Mouse (Mus musculus) liver, embryonic 16.5 days (tissue): ENCODE results near the gene Lamp2. TPM values are rescaled to one million over a fixed set of nuclear protein-coding genes. Genes with fewer than 3 reads are reported as not detected.
"Not testable (repeated sequence)": the region's sequence is repeated elsewhere in the genome, so short reads cannot be mapped to it uniquely, and the experiment has no call there.

Source experiments
- ATAC-seq: fragments of 200-750 bp; cut with Nextera tagmentation; 2 replicates; pipeline ENCODE4 v1.8.0; 2017; ENCODE audit warnings: low read depth, mild to moderate bottlenecking, moderate number of reproducible peaks, moderate library complexity
- H3K27ac ChIP-seq: fragments of 300-500 bp; sonication (generic); 2 replicates; pipeline ENCODE4 v1.5.1; 2014; ENCODE audit warnings: mild to moderate bottlenecking, low read length
- H3K27me3 ChIP-seq: fragments of 300-500 bp; sonication (generic); 2 replicates; pipeline ENCODE4 v1.6.1; 2014; ENCODE audit warnings: low read depth, low read length, mixed read lengths; ENCODE audit not compliant: control insufficient read depth, insufficient read depth
- H3K36me3 ChIP-seq: fragments of 300-500 bp; sonication (generic); 2 replicates; pipeline ENCODE4 v1.6.1; 2014; ENCODE audit warnings: mild to moderate bottlenecking; ENCODE audit not compliant: control insufficient read depth, insufficient read depth
- H3K4me1 ChIP-seq: fragments of 300-500 bp; sonication (generic); 2 replicates; pipeline ENCODE4 v1.6.1; 2014; ENCODE audit warnings: low read depth, low read length, mixed read lengths; ENCODE audit not compliant: control insufficient read depth
- H3K4me2 ChIP-seq: fragments of 300-500 bp; sonication (generic); 2 replicates; pipeline ENCODE4 v1.6.1; 2014; ENCODE audit warnings: low read depth, low read length, mixed read lengths
- H3K4me3 ChIP-seq: fragments of 300-500 bp; sonication (generic); 2 replicates; pipeline ENCODE4 v1.5.1; 2014; ENCODE audit warnings: low read depth, mild to moderate bottlenecking, low read length
- H3K9ac ChIP-seq: fragments of 300-500 bp; sonication (generic); 2 replicates; pipeline ENCODE4 v1.6.1; 2014; ENCODE audit warnings: low read depth, low read length
- H3K9me3 ChIP-seq: fragments of 300-500 bp; sonication (generic); replicated peaks from 2 replicates; pipeline ENCODE4 v1.6.1; 2016; ENCODE audit warnings: low read length; ENCODE audit not compliant: control insufficient read depth
- WGBS: fragments of 180-500 bp; shearing (Covaris S2); extraction: QIAGEN DNeasy Blood & Tissue Kit; methylation state at CpG from one replicate; pipeline ENCODE4 v1.1.7; 2014; ENCODE audit not compliant: insufficient replicate concordance; 5-methylcytosine and 5-hydroxymethylcytosine counted together
- polyA plus RNA-seq: library from polyadenylated mRNA; unstranded; fragments of >200 nt; fragmentation: Nextera tagmentation; extraction: Ambion mirVana; gene quantifications from 2 replicates; pipeline ENCODE4 v1.2.1, GENCODE M21; 2015

Lamp2 gene
- 87.1 and 95.1 TPM in 2 replicates for polyA plus RNA-seq

GRCm38 (mm10) chrX:38455890-38456634 is at the start of gene Lamp2:
TSS of gene Lamp2 (minus strand) at chrX:38456454.
- H3K36me3 ChIP-seq: peaks cover 3% of the 10 kb centered on the region; the same call in 1 of the 2 replicates
- 20% methylated on average over 47 of the region's 47 CpGs for WGBS
- H3K27ac ChIP-seq: peak within 1 kb of the TSS; percentile 69
- peak; percentile 96 for ATAC-seq
- H3K9ac ChIP-seq: peak within 1 kb of the TSS; percentile 73
- H3K4me1 ChIP-seq: no peaks in the 10 kb centered on the region
- H3K27me3 ChIP-seq: no peaks in the 10 kb centered on the region
- H3K4me2 ChIP-seq: peak within 1 kb of the TSS; percentile 65
- no peaks in the 10 kb centered on the region for H3K9me3 ChIP-seq
- peak within 1 kb of the TSS; percentile 71 for H3K4me3 ChIP-seq

GRCm38 (mm10) chrX:38504846-38505245 is 48.6 kb upstream of the Lamp2 start:
- 86% methylated on average over 14 of the region's 14 CpGs for WGBS
- Histone ChIP-seq H3K4me3 (no peak overlapping the region), H3K4me1 (no peaks in the 10 kb centered on the region), H3K27me3 (no peaks in the 10 kb centered on the region), H3K9ac (no peak overlapping the region), H3K36me3 (no peaks in the 10 kb centered on the region), H3K9me3 (no peaks in the 10 kb centered on the region), H3K27ac (no peak overlapping the region), H3K4me2 (no peak overlapping the region)
- no peak for ATAC-seq

DNA sequence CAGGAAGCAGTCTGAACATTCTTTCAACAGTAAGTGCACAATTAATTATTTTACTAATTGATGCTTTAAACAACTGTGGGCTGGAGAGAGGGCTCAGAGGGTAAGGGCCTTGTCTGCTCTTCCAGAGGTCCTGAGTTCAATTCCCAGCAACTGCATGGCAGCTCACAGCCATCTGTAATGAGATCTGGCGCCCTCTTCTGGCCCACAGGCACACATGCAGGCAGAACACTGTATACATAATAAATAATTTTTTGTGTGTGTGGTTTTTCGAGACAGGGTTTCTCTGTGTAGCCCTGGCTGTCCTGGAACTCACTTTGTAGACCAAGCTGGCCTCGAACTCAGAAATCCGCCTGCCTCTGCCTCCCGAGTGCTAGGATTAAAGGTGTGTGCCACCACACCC is 45.9 kb upstream of the Lamp2 start:
- not testable (repeated sequence) for H3K36me3 ChIP-seq, H3K9me3 ChIP-seq, H3K9ac ChIP-seq, H3K4me1 ChIP-seq, H3K4me3 ChIP-seq, H3K27me3 ChIP-seq, H3K4me2 ChIP-seq, ATAC-seq, H3K27ac ChIP-seq
- WGBS: 51% methylated on average over 5 of the region's 5 CpGs

DNA sequence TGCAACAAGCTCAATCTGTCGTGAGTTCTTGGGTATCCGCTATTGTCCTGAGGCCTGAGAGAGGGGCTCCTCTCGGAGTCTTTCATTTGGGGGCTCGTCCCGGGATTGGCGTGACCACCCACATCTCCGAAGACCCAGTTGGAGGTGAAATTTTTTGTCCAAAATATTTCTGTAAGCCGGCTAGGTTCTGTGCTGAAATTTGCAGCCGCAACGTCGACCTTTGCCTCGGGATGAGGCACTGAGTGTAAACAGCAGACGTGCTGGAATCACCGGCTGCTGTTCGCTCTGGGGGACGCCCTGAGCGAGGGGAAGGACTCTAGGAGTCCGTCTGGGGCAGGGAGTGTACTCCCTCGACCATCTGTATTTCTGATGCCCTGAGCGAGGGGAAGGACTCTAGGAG is 29.2 kb upstream of the Lamp2 start:
- H3K9ac ChIP-seq, H3K4me2 ChIP-seq, H3K9me3 ChIP-seq, ATAC-seq, H3K27ac ChIP-seq, H3K27me3 ChIP-seq, H3K36me3 ChIP-seq, H3K4me1 ChIP-seq, H3K4me3 ChIP-seq: not testable (repeated sequence)
- WGBS: 39% methylated on average over 20 of the region's 20 CpGs

- no peak overlapping the region for H3K4me3 ChIP-seq
- ATAC-seq: no peak
- WGBS: 59% methylated on average over 1 of the region's 1 CpGs
- H3K9ac ChIP-seq: no peak overlapping the region
- no peak overlapping the region for H3K4me2 ChIP-seq
- no peak overlapping the region for H3K27ac ChIP-seq
- H3K4me1 ChIP-seq: no peaks in the 10 kb centered on the region
- H3K9me3 ChIP-seq: no peaks in the 10 kb centered on the region
- H3K36me3 ChIP-seq: no peaks in the 10 kb centered on the region
- no peaks in the 10 kb centered on the region for H3K27me3 ChIP-seq
These were observed 22.3 kb upstream of the Lamp2 start for GRCm38 (mm10) chrX:38478583-38478982.

- H3K4me3 ChIP-seq: peak overlapping the region; percentile 69
- no peaks in the 10 kb centered on the region for H3K4me1 ChIP-seq
- H3K9me3 ChIP-seq: no peaks in the 10 kb centered on the region
- 12% methylated on average over 32 of the region's 32 CpGs for WGBS
- H3K9ac ChIP-seq: peak overlapping the region; percentile 47
- ATAC-seq: peak; percentile 100
- peak overlapping the region; percentile 68 for H3K4me2 ChIP-seq
- H3K27ac ChIP-seq: peak overlapping the region; percentile 79
- H3K27me3 ChIP-seq: no peaks in the 10 kb centered on the region
- H3K36me3 ChIP-seq: no peaks in the 10 kb centered on the region
These were observed 17.5 kb upstream of the Lamp2 start for GRCm38 (mm10) chrX:38473537-38474299.

GRCm38 (mm10) chrX:38473164-38473536 is 16.9 kb upstream of the Lamp2 start:
- H3K9me3 ChIP-seq: no peaks in the 10 kb centered on the region
- no peaks in the 10 kb centered on the region for H3K27me3 ChIP-seq
- H3K4me3 ChIP-seq: peak overlapping the region; percentile 69
- H3K9ac ChIP-seq: peak overlapping the region; percentile 39; the same call in 1 of the 2 replicates
- H3K4me2 ChIP-seq: peak overlapping the region; percentile 68
- no peaks in the 10 kb centered on the region for H3K36me3 ChIP-seq
- 13% methylated on average over 10 of the region's 10 CpGs for WGBS
- ATAC-seq: no peak; the same call in 1 of the 2 replicates
- no peaks in the 10 kb centered on the region for H3K4me1 ChIP-seq
- H3K27ac ChIP-seq: no peak overlapping the region

- no peak overlapping the region for H3K9ac ChIP-seq
- no peaks in the 10 kb centered on the region for H3K9me3 ChIP-seq
- H3K27me3 ChIP-seq: no peaks in the 10 kb centered on the region
- H3K27ac ChIP-seq: no peak overlapping the region
- ATAC-seq: 0 out of 2 replicates have a peak, but pooled peaks have one; percentile 39
- H3K4me2 ChIP-seq: no peak overlapping the region
- H3K4me3 ChIP-seq: no peak overlapping the region
- H3K4me1 ChIP-seq: no peaks in the 10 kb centered on the region
- H3K36me3 ChIP-seq: no peaks in the 10 kb centered on the region
These were observed 10.0 kb upstream of the Lamp2 start for GRCm38 (mm10) chrX:38466236-38466635.

DNA sequence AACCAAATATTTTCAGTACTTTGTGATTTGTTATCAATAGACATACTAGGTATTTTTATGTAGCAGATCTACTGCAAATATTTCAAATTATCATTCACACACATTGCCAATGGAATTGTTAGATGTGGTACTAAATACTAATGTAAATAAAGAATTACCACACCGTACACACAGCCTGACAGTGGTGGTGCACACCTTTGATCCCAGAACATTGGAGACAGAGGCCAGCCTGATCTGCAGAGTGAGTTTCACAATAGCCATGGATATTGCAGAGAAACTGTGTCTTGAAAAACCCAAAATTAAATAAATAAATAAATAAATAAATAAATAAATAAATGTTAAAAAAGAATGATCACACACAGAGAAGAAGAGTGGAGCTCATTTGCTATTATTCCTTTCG is 6.9 kb upstream of the Lamp2 start:
- H3K27ac ChIP-seq: no peak overlapping the region
- no peaks in the 10 kb centered on the region for H3K9me3 ChIP-seq
- H3K36me3 ChIP-seq: no peaks in the 10 kb centered on the region
- 72% methylated on average over 2 of the region's 2 CpGs for WGBS
- H3K4me3 ChIP-seq: no peak overlapping the region
- no peak for ATAC-seq
- H3K4me1 ChIP-seq: no peaks in the 10 kb centered on the region
- H3K9ac ChIP-seq: no peak overlapping the region
- H3K27me3 ChIP-seq: no peaks in the 10 kb centered on the region
- H3K4me2 ChIP-seq: no peak overlapping the region
